Mouse (Mus musculus) G1E-ER4 (cell line): ENCODE measurements around the gene Clec2i. TPM values are rescaled to one million over a fixed set of nuclear protein-coding genes. Genes with fewer than 3 reads are reported as not detected.
"Not testable (repeated sequence)": the region's sequence is repeated elsewhere in the genome, so short reads cannot be mapped to it uniquely, and the experiment has no call there.

Source experiments
- GATA1 ChIP-seq: IDR thresholded peaks from one replicate; pipeline ENCODE4 v1.8.0; 2012; ENCODE audit warnings: low read length, inconsistent platforms
- polyA plus RNA-seq: library from polyadenylated mRNA; stranded (reverse); fragments of >175 nt; gene quantifications from 2 replicates; pipeline ENCODE4 v1.2.3, GENCODE M21; 2012

The Clec2i gene
- polyA plus RNA-seq, 1 experiment = not detected

DNA sequence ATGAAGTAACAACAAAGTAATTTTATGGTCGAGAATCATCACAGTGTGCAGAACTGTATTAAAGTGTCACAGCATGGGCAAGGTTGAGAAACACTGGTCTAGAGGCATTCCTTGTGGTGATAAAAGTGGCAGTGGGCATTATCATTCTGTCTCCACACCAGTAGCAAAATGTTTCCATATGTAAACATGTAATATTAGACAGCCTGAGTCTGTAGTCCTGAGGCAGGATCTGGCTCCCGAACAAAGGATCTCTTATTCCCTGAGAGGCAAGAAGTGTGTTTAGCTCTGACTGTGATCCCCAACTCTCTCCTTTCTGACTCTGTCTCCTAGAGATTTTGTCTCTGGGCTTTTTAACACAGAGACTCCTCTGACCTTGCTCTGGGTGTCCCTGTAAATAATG is 45.7 kb downstream of the Clec2i start:
- TF ChIP-seq GATA1 = no peak

DNA sequence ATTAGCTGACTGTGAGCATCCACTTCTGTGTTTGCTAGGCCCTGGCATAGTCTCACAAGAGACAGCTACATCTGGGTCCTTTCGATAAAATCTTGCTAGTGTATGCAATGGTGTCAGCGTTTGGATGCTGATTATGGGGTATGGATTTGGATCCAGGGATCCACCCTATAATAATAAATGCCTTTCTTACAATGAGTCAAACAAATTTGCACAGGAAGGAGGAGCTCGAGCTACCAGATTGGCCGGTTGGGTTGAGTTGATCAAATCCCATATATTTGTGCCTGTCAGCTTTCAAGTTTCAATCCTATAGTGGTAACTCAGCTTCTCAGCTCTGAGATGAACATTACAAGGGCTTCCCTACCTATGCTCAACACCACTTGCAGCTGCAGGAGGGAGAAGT is 46.7 kb downstream of the Clec2i start, which contains the start of gene Clec2g:
TSS of gene Clec2g (plus strand) at position 301 of the 400 bp plus-strand sequence.
- TF ChIP-seq GATA1 = not testable (repeated sequence)

DNA sequence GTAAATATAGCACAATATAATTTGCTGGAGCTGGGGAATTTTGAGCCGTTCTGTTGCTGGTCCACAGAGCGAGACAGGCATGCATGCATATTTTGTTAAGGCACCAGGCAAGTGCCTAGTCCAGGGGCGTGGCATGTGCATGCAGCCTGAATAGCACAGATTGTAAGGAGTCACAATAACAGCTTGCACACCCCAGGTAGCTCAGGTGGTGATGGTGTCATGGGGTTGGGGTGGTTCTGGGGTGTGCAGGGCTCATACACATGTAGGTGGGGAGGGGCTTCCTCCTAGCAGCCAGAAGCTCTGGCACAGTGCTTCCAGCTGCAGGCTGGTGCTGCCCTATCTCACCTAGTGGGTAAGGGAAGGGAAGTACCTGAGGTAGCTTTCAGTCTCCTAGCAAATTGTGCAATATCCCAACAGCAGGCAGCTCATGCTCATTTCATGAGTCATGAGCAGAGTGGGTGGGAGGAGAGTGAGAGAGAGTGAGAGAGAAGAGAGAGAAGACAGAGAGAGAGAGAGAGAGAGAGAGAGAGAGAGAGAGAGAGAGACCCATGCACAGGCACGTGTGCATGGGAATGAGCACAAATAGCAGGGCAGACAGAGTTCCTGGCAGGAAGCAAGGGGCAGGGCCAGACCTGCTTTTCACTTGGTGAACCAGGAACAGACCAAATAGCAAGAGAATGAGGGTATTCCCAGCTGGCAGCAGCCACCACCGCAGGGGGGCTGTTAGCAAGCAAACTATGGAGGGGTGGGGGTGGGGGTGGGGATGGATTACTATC is 54.4 kb downstream of the Clec2i start:
- no peak for TF ChIP-seq GATA1

DNA sequence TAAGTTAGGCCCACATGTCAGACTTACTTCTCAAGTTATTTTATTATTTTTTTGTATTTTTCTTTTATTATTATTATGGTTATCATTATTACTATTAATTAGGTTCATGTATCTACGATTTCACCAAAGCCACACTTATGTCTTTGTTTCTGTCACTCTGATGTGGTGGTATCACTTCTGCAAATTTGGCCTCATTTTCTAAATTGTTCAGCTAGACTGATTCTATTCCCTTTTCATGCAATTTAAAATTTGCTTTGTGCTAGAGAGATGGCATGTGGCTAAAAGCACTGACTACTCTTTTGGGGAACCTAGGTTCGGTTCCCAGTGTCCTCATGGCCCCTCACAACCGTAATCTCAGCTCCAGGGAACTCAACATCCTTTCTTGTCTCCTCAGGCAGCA is 58.2 kb downstream of the Clec2i start:
- no peak for TF ChIP-seq GATA1

Other genes with a start within 250 kb of the Clec2i start
- gene Clec2h, start 225.2 kb upstream of the Clec2i start, polyA plus RNA-seq = not detected in 2 replicates
- not detected in 2 replicates for gene Klrb1, start 164.5 kb upstream of the Clec2i start, polyA plus RNA-seq
- gene Klrb1c, start 98.4 kb upstream of the Clec2i start, polyA plus RNA-seq = not detected in 2 replicates
- not detected in 2 replicates for gene Gm44511, start 61.3 kb upstream of the Clec2i start, polyA plus RNA-seq
- gene Klrb1b, start 61.3 kb upstream of the Clec2i start, polyA plus RNA-seq = not detected in 2 replicates
- gene BC035044, start 3.5 kb downstream of the Clec2i start, polyA plus RNA-seq = not detected in 2 replicates
- not detected in 2 replicates for gene Clec2g, start 46.8 kb downstream of the Clec2i start, polyA plus RNA-seq
- not detected in 2 replicates for gene Klrb1f, start 158.3 kb downstream of the Clec2i start, polyA plus RNA-seq
- gene Clec2e, start 213.3 kb downstream of the Clec2i start, polyA plus RNA-seq = not detected in 2 replicates